Mouse (Mus musculus) forelimb bud, embryonic 11.5 days (tissue): Measurements from ENCODE around the gene Gls.

Source experiments
- DNase-seq: peaks from one replicate; pipeline ENCODE4 v3.0.0-alpha.2; 2012; ENCODE audit warnings: low read depth, low spot score

The Gls gene

DNA sequence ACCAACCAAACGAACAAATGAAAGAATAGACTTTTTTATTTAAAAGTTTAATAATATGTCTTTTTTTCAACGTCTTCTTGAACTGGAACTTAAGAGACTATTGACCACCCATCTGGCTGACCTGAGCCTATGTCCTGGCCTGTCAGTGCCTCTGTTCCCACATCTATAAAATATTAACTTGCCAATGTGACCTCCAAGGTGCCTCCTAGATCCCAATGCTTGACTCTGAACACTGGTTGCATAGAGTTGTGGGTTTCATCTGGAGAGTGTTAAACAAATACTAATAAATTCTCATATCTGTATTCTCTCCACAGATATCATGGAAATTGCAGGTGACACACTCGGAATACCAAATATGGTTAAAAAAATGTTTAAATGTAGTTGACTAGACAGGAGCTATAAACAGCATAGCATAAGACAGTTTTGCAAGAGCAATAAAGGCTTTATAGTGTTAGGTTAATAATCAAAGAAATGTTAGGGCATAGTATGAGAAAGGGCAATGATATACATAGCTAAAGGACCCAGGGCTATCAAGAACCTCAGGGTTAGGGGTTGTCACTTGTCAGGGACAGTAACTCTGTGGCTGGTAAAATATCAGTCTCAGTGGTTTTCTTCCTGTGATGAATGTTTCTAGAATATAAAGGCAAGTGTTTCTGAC, 16.0 kb upstream of the Gls start:
- DNase-seq, result no peak

GRCm38 (mm10) chr1:52242270-52242669, 9.2 kb upstream of the Gls start:
- DNase-seq, result peak; percentile 49

GRCm38 (mm10) chr1:52232766-52233140, 279 bp downstream of the Gls start:
- DNase-seq, result peak; percentile 28

DNA sequence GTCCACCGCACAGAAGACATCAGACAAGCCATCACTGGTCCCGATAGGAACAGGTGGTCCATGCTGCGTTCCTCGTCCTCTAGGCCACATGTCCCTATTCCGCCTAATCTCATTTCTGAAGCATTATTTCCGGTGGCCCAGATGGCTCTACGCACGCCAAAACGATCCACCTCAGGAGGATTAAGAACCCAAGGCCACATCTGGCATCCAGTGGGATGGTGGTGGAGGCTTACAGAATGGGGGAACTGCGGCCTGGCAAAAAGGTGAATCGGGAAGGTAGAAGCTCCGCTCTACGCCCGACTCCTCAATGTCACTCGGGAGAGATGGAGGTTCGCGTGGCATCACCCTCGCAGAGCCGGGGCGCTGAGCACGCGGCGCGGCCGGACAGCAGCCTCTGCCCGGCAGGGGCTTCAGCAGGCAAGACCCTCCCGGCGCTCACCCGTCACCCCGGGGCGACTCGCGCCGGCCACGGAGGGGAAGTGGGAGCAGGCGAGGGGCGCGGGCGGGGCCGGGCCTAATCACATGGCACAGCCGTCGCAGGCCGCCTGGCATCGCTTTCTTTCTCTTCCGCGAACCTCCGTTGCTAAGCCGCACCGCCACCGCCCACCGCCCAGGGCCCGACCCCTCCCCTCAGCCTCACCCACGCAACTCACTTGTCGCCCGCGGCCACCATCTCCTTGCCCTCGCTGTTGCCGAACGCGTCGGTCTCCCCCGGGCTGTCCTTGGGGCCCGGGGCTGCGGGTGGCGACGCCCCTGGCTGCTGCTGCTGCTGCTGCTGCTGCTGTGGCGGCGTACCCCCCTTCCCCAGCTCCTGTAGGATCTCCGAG, 880 bp downstream of the Gls start:
- peak; percentile 47 for DNase-seq

- no peak for DNase-seq
Measured at GRCm38 (mm10) chr1:52230404-52230803, 2.6 kb downstream of the Gls start.

DNA sequence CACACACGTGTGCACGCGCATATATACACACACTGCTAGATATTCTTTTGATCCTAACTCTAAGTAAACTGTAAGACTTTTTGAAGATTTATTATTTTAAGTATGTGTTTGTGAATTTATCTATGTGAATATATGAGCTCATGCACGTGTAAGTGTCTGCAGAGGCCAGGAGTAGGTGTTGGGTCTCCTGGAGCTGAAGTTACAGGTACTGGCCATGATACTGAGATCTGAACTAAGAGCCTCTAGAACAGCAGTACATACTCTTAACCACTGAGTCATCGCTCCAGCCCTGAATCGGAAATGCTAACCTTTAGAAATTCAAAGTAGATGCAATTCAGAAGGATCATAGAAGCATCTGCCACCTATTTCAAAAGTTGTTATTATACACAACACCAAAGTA, 4.9 kb downstream of the Gls start:
- no peak for DNase-seq

GRCm38 (mm10) chr1:52226416-52226815, 6.6 kb downstream of the Gls start:
- DNase-seq, result no peak

GRCm38 (mm10) chr1:52216766-52217165, 16.3 kb downstream of the Gls start:
- no peak for DNase-seq

GRCm38 (mm10) chr1:52182992-52183391, 50.0 kb downstream of the Gls start:
- DNase-seq, result no peak

GRCm38 (mm10) chr1:52181994-52182393, 51.0 kb downstream of the Gls start:
- no peak for DNase-seq

DNA sequence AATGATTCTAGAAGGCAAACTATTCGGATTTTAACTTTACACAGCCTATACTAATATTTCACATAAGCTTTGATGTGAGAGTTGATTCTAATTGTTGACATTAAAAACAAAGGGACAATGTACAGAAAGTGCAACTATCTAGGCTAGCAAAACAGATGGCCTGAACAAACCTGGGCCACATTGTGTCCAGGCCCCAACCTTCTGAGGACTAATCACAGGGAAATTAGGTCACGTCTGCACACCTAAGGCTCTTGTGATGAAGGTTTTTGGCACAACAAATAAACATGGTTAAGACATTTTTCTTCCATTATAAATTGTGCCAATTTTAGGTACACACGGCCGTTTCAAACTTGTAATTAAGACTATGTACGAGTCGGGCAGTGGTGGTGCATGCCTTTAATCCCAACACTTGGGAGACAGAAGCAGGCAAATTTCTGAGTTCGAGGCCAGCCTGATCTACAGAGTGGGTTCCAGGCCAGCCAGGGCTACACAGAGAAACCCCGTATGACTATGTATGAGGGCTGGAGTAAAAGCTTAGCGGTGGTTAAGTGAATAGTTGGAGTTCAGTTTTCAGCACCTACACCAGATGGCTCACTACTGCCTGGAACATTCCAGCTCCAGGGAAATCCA, 53.0 kb downstream of the Gls start:
- DNase-seq, result no peak

GRCm38 (mm10) chr1:52176999-52177398, 56.0 kb downstream of the Gls start:
- DNase-seq, result no peak

- DNase-seq, result peak; percentile 43
Measured at GRCm38 (mm10) chr1:52175983-52176382, 57.0 kb downstream of the Gls start.

GRCm38 (mm10) chr1:52175321-52175720, 57.7 kb downstream of the Gls start:
- no peak for DNase-seq

DNA sequence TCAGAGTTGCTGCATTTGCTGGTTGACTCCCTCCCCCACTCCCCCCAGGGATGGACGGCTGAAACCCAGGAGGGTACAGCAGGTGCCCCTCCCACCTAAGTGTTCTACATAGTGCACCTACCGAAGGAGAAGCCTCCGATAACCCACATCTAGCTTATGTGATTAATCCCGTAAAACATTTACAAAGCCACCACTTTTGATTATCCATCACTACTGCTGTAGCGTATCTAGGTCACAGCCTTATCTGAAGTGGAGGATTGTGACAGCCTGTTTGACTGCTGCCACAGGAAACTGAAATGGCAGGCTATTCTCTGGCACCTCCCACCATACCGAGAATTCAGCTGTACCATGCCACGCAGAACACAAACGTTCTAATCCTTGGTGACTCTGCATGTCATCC, 61.8 kb downstream of the Gls start:
- no peak for DNase-seq

DNA sequence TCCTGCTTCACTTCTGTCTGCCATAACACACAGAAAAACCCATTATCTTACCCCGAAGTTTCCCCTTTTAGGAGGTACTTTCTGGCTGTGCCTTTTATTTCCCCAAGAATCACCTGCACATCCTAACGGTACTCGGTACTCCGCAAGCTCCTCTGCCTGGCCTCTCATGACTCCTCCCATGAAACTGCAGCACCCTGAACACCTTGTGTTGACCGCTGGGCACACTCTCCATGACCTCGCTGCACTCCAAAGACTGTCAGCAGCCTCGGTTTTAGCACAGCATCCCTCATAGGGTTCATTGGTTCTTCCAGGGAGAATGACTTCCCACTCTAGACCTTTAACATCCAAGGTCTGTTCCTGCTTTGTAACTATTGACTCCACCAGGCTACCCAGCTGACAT, 62.3 kb downstream of the Gls start:
- DNase-seq, result no peak

GRCm38 (mm10) chr1:52170057-52170456, 63.0 kb downstream of the Gls start:
- DNase-seq, result peak; percentile 49

DNA sequence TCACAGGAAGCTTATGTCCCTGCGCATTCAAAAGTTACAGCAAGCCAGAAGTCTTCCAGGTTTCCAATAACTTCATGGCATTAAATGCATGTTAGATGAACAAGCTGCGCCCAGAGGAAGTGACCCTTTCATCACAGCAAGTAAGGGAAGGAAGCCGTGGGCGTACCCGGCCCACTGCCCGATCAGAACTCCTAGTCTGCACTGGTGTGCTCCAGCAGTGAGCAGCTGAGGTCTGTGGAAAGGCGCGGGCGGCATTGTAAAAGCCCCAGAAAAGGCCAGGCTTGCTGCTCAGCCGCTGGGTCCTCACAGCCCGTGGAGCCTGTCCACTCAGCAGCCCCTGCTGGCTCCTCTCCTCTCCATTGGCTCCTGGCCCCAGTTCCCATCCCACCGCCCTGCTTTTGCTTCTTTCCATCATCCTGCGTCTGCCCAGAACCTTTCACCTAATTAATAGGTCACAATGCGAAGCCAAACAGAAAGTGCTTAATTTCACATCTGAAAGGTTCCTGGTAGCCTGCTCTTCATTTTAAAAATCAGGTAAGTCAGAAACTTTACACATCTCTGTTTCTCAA, 66.3 kb downstream of the Gls start:
- no peak for DNase-seq

DNA sequence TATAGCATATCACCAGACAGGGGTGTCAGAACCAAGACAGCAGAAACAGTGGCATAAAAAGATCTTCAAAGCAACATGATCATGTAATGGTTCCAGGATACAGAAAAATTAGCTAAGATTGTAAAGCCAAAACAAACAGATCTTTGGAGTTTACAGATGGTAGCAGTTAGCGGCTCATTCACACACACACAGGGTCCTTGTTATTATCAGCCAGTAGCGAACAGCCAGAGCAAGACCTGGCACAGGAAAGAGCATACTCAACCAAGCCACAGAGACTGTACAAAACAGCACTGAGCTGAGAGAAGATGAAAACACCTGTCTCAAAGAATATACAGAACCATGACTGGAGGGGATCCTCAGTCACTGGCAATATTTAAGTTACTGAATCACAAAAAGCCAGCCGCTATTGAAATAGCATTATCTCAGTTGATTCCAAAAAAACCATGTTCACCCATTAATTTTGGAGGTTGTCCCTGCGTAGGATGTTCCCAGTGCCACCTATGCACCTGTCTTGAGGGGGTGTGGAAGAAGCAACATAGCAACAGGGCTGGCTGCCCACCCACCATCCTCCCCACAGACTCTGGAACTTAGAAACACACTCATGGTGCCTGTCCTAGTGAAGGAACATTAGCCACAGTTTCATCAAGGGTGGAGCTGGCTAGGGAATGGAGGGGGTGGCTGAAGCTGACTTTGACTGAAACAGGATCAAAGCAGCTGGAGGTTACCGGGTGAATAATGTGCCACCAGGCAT, 69.2 kb downstream of the Gls start:
- no peak for DNase-seq

GRCm38 (mm10) chr1:52161151-52161550, 71.9 kb downstream of the Gls start:
- no peak for DNase-seq

DNA sequence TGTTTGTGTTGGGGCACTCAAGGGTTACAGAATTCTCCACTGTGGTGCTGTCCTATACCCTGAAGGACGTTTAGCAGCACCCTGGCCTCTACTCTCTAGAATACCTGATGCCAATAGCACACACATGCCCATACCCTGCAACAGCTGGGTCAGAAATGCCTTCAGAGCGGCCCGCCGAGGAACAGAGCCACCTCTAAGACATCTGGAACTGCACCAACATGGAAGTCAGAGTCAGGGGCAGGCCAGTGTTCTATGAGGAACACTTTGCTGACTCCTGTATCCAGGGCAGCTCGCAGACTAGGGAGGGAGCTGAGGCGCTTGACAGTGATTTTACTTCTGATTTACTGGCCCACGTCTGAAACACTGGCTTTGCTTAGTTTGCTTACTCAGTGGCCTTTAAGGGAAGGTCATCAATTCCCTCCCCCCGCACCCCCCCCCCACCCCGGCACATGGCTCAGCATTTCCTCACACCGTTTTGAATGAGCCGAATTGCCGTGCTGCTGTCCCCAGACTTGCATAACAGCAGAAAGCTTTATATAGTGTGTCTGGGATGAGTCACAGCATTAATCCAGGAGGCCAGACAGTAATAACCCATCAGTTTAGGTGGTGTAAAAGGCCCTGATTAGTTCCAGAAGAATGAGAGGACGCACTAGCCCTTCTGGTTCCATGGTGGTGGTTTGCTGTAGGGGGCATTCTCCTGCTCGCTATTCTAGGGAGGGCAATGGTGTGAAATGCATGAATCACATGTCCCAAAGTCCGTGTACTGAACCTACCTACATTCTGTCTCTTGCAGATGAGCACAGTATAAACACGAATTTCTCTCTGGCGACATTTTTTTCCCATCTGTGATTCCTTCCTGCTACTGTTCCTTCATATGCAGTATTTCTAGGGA, 74.3 kb downstream of the Gls start:
- DNase-seq, result no peak
